Mouse (Mus musculus): ENCODE data around the gene Rfxap. TPM values are rescaled to one million over a fixed set of nuclear protein-coding genes. Genes with fewer than 3 reads are reported as not detected.
"Not testable (repeated sequence)": the region's sequence is repeated elsewhere in the genome, so short reads cannot be mapped to it uniquely, and the experiment has no call there.

The Rfxap gene
- total RNA-seq, 2 experiments from 2014 or later: 27.2 to 34.0 TPM

- DNase-seq (ENCODE audit: low spot score in 2 of 2): no peak
Observed at GRCm38 (mm10) chr3:54768592-54768991, 39.0 kb downstream of the Rfxap start.

- no peak for DNase-seq (ENCODE audit: low spot score in 2 of 2)
Observed at GRCm38 (mm10) chr3:54766811-54767210, 40.8 kb downstream of the Rfxap start.

GRCm38 (mm10) chr3:54766034-54766433 lies 41.6 kb downstream of the Rfxap start:
- DNase-seq (ENCODE audit: low spot score in 2 of 2): no peak

GRCm38 (mm10) chr3:54765521-54765920 lies 42.1 kb downstream of the Rfxap start:
- DNase-seq (ENCODE audit: low spot score in 2 of 2): not testable (repeated sequence)

GRCm38 (mm10) chr3:54764418-54764817 lies 43.2 kb downstream of the Rfxap start:
- peak in 1 of 2 experiments; percentile 14 for DNase-seq (ENCODE audit: low spot score in 2 of 2)

- no peak for DNase-seq (ENCODE audit: low spot score in 2 of 2)
Observed at GRCm38 (mm10) chr3:54761258-54761657, 46.3 kb downstream of the Rfxap start.

GRCm38 (mm10) chr3:54760321-54761115 lies 47.1 kb downstream of the Rfxap start:
- DNase-seq (ENCODE audit: low spot score in 2 of 2): no peak

- no peak for DNase-seq (ENCODE audit: low spot score in 2 of 2)
Observed at GRCm38 (mm10) chr3:54759211-54759610, 48.4 kb downstream of the Rfxap start.

- no peak for DNase-seq (ENCODE audit: low spot score in 2 of 2)
Observed at GRCm38 (mm10) chr3:54757446-54757845, 50.1 kb downstream of the Rfxap start.

GRCm38 (mm10) chr3:54756058-54756457 lies 51.5 kb downstream of the Rfxap start:
- no peak for DNase-seq (ENCODE audit: low spot score in 2 of 2)

- DNase-seq (ENCODE audit: low spot score in 2 of 2): peak; percentile 41 to 56
Observed at GRCm38 (mm10) chr3:54755145-54756041, 52.2 kb downstream of the Rfxap start, which contains the start of gene Smad9. TSS of gene Smad9 (plus strand) at chr3:54755582.

- no peak for DNase-seq (ENCODE audit: low spot score in 2 of 2)
Observed at GRCm38 (mm10) chr3:54753411-54753810, 54.2 kb downstream of the Rfxap start.

Other genes starting within 250 kb of the Rfxap start
- 10 to 100 TPM; 41.6 to 49.7 TPM for gene Supt20, start 115.0 kb downstream of the Rfxap start, total RNA-seq (2021)
- gene Gm21958, start 93.4 kb downstream of the Rfxap start, total RNA-seq (2021): not detected
- gene Exosc8, start 72.4 kb downstream of the Rfxap start, total RNA-seq (2021): 10 to 100 TPM; 28.9 to 33.7 TPM
- 10 to 100 TPM; 22.8 to 24.7 TPM for gene Alg5, start 72.3 kb downstream of the Rfxap start, total RNA-seq (2021)
- gene Smad9, start 52.2 kb downstream of the Rfxap start, total RNA-seq (2021): under 1 TPM; 0.47 to 0.64 TPM
- gene Sertm1, start 108.1 kb upstream of the Rfxap start, total RNA-seq (2021): not detected
- under 1 TPM; 0.17 to 0.47 TPM for gene Ccna1, start 247.7 kb upstream of the Rfxap start, total RNA-seq (2021)